Mouse (Mus musculus): ENCODE measurements around the gene Klc3. TPM values are rescaled to one million over a fixed set of nuclear protein-coding genes. Genes with fewer than 3 reads are reported as not detected.

Klc3 gene
- polyA plus RNA-seq, 1 experiment from 2014 or later: 13.3 TPM

GRCm38 (mm10) chr7:19375368-19375767, 28.5 kb downstream of the Klc3 start:
- no peaks in the 10 kb centered on the region for H3K9me3 ChIP-seq (replicated peaks; ENCODE audit: control insufficient read depth, low read length)
- H3K27ac ChIP-seq (ENCODE audit: low read length): no peak overlapping the region
- no peak overlapping the region for H3K4me2 ChIP-seq (ENCODE audit: low read depth, low read length)
- H3K36me3 ChIP-seq (ENCODE audit: control insufficient read depth, insufficient read depth, low read length): 0 out of 2 replicates have a peak, but pooled peaks cover 6% of the 10 kb centered on the region
- no peak for ATAC-seq (ENCODE audit: insufficient read depth, low FRiP score)
- no peak overlapping the region for H3K9ac ChIP-seq (ENCODE audit: low read length)
- no peaks in the 10 kb centered on the region for H3K27me3 ChIP-seq (ENCODE audit: control insufficient read depth, insufficient read depth, low read length)
- whole genome bisulfite sequencing: 77% methylated on average over 18 of the region's 18 CpGs
- H3K4me3 ChIP-seq (replicated peaks; ENCODE audit: low read length): no peak overlapping the region
- no peaks in the 10 kb centered on the region for H3K4me1 ChIP-seq (ENCODE audit: control insufficient read depth, insufficient read depth, low read length)

- Histone ChIP-seq H3K9ac (ENCODE audit: low read length) (no peak overlapping the region), H3K4me1 (ENCODE audit: control insufficient read depth, insufficient read depth, low read length) (peaks cover 4% of the 10 kb centered on the region; the same call in 1 of the 2 replicates), H3K4me2 (ENCODE audit: low read depth, low read length) (no peak overlapping the region), H3K4me3 (replicated peaks; ENCODE audit: low read length) (no peak overlapping the region), H3K27ac (ENCODE audit: low read length) (no peak overlapping the region), H3K9me3 (replicated peaks; ENCODE audit: control insufficient read depth, low read length) (no peaks in the 10 kb centered on the region), H3K27me3 (ENCODE audit: control insufficient read depth, insufficient read depth, low read length) (no peaks in the 10 kb centered on the region), H3K36me3 (ENCODE audit: control insufficient read depth, insufficient read depth, low read length) (0 out of 2 replicates have a peak, but pooled peaks cover 6% of the 10 kb centered on the region)
- no peak for ATAC-seq (ENCODE audit: insufficient read depth, low FRiP score)
- 87% methylated on average over 2 of the region's 2 CpGs for WGBS
Measured at GRCm38 (mm10) chr7:19373367-19373766, 30.5 kb downstream of the Klc3 start.

DNA sequence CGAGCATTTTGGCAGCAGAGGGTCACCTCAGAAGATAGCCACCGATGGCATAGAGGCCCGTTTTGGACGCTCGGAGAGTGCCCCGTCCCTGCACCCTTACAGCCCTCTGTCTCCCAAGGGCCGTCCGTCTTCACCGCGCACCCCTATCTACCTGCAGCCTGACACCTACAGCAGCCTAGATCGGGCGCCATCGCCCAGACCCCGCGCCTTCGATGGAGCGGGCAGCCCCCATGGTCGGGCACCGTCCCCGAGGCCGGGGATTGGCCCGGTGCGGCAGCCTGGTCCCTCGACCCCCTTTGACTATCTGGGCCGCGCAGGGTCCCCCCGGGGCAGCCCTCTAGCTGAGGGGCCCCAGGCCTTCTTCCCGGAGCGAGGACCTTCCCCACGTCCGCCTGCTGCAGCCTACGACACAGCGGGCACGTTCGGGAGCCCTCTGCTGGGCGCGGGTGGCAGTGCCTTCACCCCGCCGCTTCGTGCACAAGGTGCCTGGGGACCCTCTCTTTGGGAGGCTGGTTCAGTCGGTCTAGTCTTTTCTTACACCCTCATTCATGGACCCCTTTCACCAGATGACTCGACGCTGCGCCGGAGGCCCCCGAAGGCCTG, 34.0 kb downstream of the Klc3 start:
- H3K27me3 ChIP-seq (ENCODE audit: control insufficient read depth, insufficient read depth, low read length): no peaks in the 10 kb centered on the region
- 0 out of 2 replicates have a peak, but pooled peaks cover 6% of the 10 kb centered on the region for H3K36me3 ChIP-seq (ENCODE audit: control insufficient read depth, insufficient read depth, low read length)
- no peak overlapping the region for H3K27ac ChIP-seq (ENCODE audit: low read length)
- H3K9me3 ChIP-seq (replicated peaks; ENCODE audit: control insufficient read depth, low read length): no peaks in the 10 kb centered on the region
- peak; percentile 74 for ATAC-seq (ENCODE audit: insufficient read depth, low FRiP score)
- WGBS: 12% methylated on average over 46 of the region's 46 CpGs
- peaks cover 4% of the 10 kb centered on the region; the same call in 1 of the 2 replicates for H3K4me1 ChIP-seq (ENCODE audit: control insufficient read depth, insufficient read depth, low read length)
- peak overlapping the region; percentile 44 for H3K4me3 ChIP-seq (replicated peaks; ENCODE audit: low read length)
- H3K4me2 ChIP-seq (ENCODE audit: low read depth, low read length): peak overlapping the region; percentile 60
- H3K9ac ChIP-seq (ENCODE audit: low read length): peak overlapping the region; percentile 72

- H3K4me2 ChIP-seq (ENCODE audit: low read depth, low read length): no peak overlapping the region
- WGBS: 15% methylated on average over 16 of the region's 16 CpGs
- no peak overlapping the region for H3K27ac ChIP-seq (ENCODE audit: low read length)
Measured at GRCm38 (mm10) chr7:19368380-19368779, 35.5 kb downstream of the Klc3 start.

DNA sequence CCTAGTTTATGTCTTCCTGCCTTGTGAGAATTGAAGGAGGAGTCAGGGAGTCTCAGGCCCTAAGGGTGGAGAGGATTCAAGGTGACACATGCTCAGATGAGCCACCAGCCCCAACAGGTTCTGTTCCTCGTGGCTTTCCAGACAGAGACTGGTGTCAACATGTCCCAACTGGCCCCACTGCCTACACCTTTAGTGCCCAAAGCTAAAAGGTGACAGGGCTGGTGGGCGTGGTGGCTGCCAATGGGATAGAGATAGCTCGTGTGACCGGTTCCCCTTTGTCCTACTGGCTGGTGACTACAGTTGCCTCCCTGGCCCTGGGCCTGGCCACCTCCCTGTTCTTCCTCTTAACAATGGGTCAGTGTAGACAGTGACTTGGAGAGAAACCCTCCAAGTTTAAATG, 38.5 kb downstream of the Klc3 start:
- Histone ChIP-seq H3K27ac (ENCODE audit: low read length) (peak overlapping the region; percentile 72), H3K27me3 (ENCODE audit: control insufficient read depth, insufficient read depth, low read length) (no peaks in the 10 kb centered on the region), H3K9ac (ENCODE audit: low read length) (no peak overlapping the region), H3K9me3 (replicated peaks; ENCODE audit: control insufficient read depth, low read length) (no peaks in the 10 kb centered on the region), H3K4me3 (replicated peaks; ENCODE audit: low read length) (no peak overlapping the region), H3K36me3 (ENCODE audit: control insufficient read depth, insufficient read depth, low read length) (no peaks in the 10 kb centered on the region), H3K4me1 (ENCODE audit: control insufficient read depth, insufficient read depth, low read length) (peaks cover 24% of the 10 kb centered on the region), H3K4me2 (ENCODE audit: low read depth, low read length) (no peak overlapping the region)
- WGBS: 62% methylated on average over 4 of the region's 4 CpGs
- ATAC-seq (ENCODE audit: insufficient read depth, low FRiP score): no peak

More at GRCm38 (mm10) chr7:19368380-19368779, 35.5 kb downstream of the Klc3 start:
- no peak overlapping the region for H3K4me3 ChIP-seq (replicated peaks; ENCODE audit: low read length)
- no peak; the same call in 1 of the 2 replicates for ATAC-seq (ENCODE audit: insufficient read depth, low FRiP score)
- H3K9me3 ChIP-seq (replicated peaks; ENCODE audit: control insufficient read depth, low read length): no peaks in the 10 kb centered on the region
- H3K27me3 ChIP-seq (ENCODE audit: control insufficient read depth, insufficient read depth, low read length): no peaks in the 10 kb centered on the region
- H3K9ac ChIP-seq (ENCODE audit: low read length): no peak overlapping the region
- H3K4me1 ChIP-seq (ENCODE audit: control insufficient read depth, insufficient read depth, low read length): peaks cover 12% of the 10 kb centered on the region; the same call in 1 of the 2 replicates
- H3K36me3 ChIP-seq (ENCODE audit: control insufficient read depth, insufficient read depth, low read length): no peaks in the 10 kb centered on the region

- peak overlapping the region; percentile 13; the same call in 1 of the 2 replicates for H3K9ac ChIP-seq (ENCODE audit: low read length)
- peak overlapping the region; percentile 82 for H3K27ac ChIP-seq (ENCODE audit: low read length)
- ATAC-seq (ENCODE audit: insufficient read depth, low FRiP score): peak; percentile 41; the same call in 1 of the 2 replicates
- H3K4me3 ChIP-seq (replicated peaks; ENCODE audit: low read length): no peak overlapping the region; the same call in 1 of the 2 replicates
- WGBS: 4% methylated on average over 18 of the region's 18 CpGs
- no peaks in the 10 kb centered on the region for H3K36me3 ChIP-seq (ENCODE audit: control insufficient read depth, insufficient read depth, low read length)
- H3K4me1 ChIP-seq (ENCODE audit: control insufficient read depth, insufficient read depth, low read length): peaks cover 21% of the 10 kb centered on the region
- peak overlapping the region; percentile 87; the same call in 1 of the 2 replicates for H3K4me2 ChIP-seq (ENCODE audit: low read depth, low read length)
- no peaks in the 10 kb centered on the region for H3K9me3 ChIP-seq (replicated peaks; ENCODE audit: control insufficient read depth, low read length)
- H3K27me3 ChIP-seq (ENCODE audit: control insufficient read depth, insufficient read depth, low read length): no peaks in the 10 kb centered on the region
Measured at GRCm38 (mm10) chr7:19363881-19364280, 40.0 kb downstream of the Klc3 start.

DNA sequence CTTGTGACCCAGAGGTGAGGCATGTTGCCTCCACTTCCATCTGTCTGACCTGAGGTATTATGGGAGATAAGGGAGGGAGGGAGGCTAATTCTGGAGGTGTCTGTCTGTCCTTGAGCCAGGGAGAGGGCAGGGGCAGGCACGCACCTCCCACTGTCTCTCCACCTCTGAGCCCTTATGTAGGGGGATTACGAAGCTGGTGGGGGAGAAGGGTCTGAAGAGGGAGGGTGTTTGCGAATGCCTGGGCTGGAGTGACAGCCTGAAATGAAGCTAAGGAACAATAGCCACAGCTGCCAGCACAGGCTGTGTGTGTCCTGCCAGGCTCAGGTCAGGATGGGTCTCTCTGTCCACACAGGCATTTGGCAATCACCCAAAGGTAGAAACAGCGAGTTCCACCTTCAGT, 41.6 kb downstream of the Klc3 start:
- 43% methylated on average over 4 of the region's 4 CpGs for WGBS
- H3K4me3 ChIP-seq (replicated peaks; ENCODE audit: low read length): peak overlapping the region; percentile 73
- no peaks in the 10 kb centered on the region for H3K9me3 ChIP-seq (replicated peaks; ENCODE audit: control insufficient read depth, low read length)
- no peaks in the 10 kb centered on the region for H3K27me3 ChIP-seq (ENCODE audit: control insufficient read depth, insufficient read depth, low read length)
- H3K4me1 ChIP-seq (ENCODE audit: control insufficient read depth, insufficient read depth, low read length): peaks cover 36% of the 10 kb centered on the region
- H3K36me3 ChIP-seq (ENCODE audit: control insufficient read depth, insufficient read depth, low read length): no peaks in the 10 kb centered on the region
- ATAC-seq (ENCODE audit: insufficient read depth, low FRiP score): no peak
- H3K9ac ChIP-seq (ENCODE audit: low read length): peak overlapping the region; percentile 81
- H3K27ac ChIP-seq (ENCODE audit: low read length): peak overlapping the region; percentile 82
- H3K4me2 ChIP-seq (ENCODE audit: low read depth, low read length): peak overlapping the region; percentile 87

GRCm38 (mm10) chr7:19361720-19362119, 42.2 kb downstream of the Klc3 start:
- ATAC-seq (ENCODE audit: insufficient read depth, low FRiP score): peak; percentile 12; the same call in 1 of the 2 replicates
- Histone ChIP-seq H3K4me1 (ENCODE audit: control insufficient read depth, insufficient read depth, low read length) (peaks cover 36% of the 10 kb centered on the region), H3K4me2 (ENCODE audit: low read depth, low read length) (peak overlapping the region; percentile 87), H3K4me3 (replicated peaks; ENCODE audit: low read length) (peak overlapping the region; percentile 73), H3K9me3 (replicated peaks; ENCODE audit: control insufficient read depth, low read length) (no peaks in the 10 kb centered on the region), H3K27ac (ENCODE audit: low read length) (peak overlapping the region; percentile 82), H3K36me3 (ENCODE audit: control insufficient read depth, insufficient read depth, low read length) (no peaks in the 10 kb centered on the region), H3K9ac (ENCODE audit: low read length) (peak overlapping the region; percentile 81), H3K27me3 (ENCODE audit: control insufficient read depth, insufficient read depth, low read length) (no peaks in the 10 kb centered on the region)
- WGBS: 11% methylated on average over 16 of the region's 16 CpGs

GRCm38 (mm10) chr7:19360944-19361343, 43.0 kb downstream of the Klc3 start:
- ATAC-seq (ENCODE audit: insufficient read depth, low FRiP score): peak; percentile 78
- Histone ChIP-seq H3K4me2 (ENCODE audit: low read depth, low read length) (peak overlapping the region; percentile 87), H3K9ac (ENCODE audit: low read length) (peak overlapping the region; percentile 81), H3K9me3 (replicated peaks; ENCODE audit: control insufficient read depth, low read length) (no peaks in the 10 kb centered on the region), H3K27me3 (ENCODE audit: control insufficient read depth, insufficient read depth, low read length) (no peaks in the 10 kb centered on the region), H3K4me1 (ENCODE audit: control insufficient read depth, insufficient read depth, low read length) (peaks cover 36% of the 10 kb centered on the region), H3K27ac (ENCODE audit: low read length) (peak overlapping the region; percentile 82), H3K36me3 (ENCODE audit: control insufficient read depth, insufficient read depth, low read length) (0 out of 2 replicates have a peak, but pooled peaks cover 6% of the 10 kb centered on the region), H3K4me3 (replicated peaks; ENCODE audit: low read length) (peak overlapping the region; percentile 73)
- under 1% methylated on average over 27 of the region's 27 CpGs for whole genome bisulfite sequencing
